Mouse (Mus musculus): Measurements from ENCODE around the gene 4632433K11Rik. TPM values are rescaled to one million over a fixed set of nuclear protein-coding genes. Genes with fewer than 3 reads are reported as not detected.

Gene 4632433K11Rik
- polyA plus RNA-seq (2012; rRNA removed): not detected in 2 replicates

GRCm38 (mm10) chr7:5033818-5034217, at the start of gene 4632433K11Rik:
TSS of gene 4632433K11Rik (plus strand) at chr7:5034118.

DNA sequence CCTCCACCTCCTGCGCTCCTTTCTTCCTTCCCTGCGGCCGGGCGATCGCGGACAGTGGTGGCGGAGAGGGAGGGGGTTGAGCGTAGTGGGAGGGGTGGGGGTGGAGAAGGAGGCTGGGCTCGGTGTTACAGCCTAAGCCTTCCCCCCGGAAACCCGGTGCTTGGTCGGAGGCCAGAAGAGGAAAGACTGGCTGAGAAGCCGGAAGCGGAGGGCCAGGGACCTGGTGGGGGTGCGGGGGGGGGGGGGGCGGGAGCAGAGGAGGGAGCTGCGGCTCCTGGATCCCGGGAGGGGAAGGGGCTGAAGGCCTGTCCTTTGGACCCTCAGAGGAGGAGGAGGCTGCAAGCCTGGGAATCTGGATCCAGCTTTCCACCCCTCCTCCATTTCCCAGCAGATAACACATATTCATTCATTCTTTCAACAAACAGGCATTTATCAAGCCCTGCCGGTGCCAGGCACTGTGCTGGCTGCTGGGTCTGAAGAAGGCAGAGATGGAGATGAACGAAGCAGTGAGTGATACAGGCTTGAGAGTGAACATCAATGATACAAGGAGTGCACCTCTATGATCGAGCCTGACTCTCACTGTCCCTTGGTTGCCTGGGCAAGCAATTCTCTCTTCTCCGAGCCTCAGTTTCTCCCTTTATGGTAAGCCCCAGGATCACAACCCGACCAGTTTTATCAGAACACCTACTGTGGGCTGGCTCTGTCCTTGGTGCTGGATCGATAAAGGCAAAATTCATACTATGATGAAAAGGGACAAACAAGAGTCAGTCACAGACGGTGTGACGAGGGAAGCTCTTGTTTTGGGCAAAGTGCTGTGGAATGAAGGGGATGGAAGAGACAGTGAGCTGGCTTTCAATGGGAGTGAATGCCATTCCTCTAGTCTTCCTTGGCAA, 37.7 kb upstream of the 4632433K11Rik start, which contains the start of gene Zfp579:
Gene Zfp579, minus strand, starts transcription at position 156 of the 893 bp plus-strand sequence.

DNA sequence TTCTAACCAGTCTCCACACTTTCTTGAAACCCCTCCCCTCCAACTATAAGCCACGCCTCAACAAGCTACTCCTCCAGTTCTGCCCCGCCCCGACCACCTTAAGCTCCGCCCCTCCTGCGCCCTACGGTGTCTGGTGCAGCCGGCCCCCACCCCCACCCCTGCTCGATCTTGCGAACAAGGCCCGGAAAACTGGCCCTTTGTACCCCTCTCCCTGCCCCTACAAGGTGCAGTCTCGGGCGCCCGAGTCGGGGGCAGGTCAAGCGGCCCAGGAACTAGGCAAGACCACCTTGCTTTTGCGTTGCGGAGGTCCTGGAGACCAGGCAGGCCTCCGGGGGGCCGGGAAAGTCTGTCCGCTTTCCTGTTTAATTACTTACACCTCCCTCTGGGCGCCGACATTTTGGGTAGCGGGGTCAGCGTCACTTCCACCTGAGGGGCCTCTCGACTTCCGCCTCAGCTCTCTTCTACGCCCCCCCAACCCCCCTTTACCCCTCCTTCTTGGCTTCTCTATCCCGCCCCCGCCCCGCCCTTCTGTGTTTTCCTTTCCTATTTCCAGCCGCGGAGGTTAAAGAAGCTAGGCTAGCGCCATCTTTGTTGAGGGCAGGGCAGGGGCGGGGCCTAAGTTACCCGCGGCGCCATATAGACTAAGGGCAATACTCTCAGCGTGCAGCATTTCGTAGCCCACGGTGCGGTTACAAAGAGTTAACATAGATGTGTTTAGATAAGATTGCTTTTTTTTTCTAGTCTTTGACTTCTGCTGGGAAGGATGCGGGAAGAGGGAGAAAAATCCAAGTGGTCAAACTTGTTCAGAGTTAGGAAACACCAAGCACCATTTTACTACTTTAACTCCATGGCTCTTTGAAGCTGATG, 19.4 kb upstream of the 4632433K11Rik start, which contains the start of the genes Zfp524 and Fiz1:
Gene Zfp524, plus strand, starts transcription at position 165 of the 867 bp plus-strand sequence.
Gene Fiz1, minus strand, starts transcription at position 447 of the 867 bp plus-strand sequence.

DNA sequence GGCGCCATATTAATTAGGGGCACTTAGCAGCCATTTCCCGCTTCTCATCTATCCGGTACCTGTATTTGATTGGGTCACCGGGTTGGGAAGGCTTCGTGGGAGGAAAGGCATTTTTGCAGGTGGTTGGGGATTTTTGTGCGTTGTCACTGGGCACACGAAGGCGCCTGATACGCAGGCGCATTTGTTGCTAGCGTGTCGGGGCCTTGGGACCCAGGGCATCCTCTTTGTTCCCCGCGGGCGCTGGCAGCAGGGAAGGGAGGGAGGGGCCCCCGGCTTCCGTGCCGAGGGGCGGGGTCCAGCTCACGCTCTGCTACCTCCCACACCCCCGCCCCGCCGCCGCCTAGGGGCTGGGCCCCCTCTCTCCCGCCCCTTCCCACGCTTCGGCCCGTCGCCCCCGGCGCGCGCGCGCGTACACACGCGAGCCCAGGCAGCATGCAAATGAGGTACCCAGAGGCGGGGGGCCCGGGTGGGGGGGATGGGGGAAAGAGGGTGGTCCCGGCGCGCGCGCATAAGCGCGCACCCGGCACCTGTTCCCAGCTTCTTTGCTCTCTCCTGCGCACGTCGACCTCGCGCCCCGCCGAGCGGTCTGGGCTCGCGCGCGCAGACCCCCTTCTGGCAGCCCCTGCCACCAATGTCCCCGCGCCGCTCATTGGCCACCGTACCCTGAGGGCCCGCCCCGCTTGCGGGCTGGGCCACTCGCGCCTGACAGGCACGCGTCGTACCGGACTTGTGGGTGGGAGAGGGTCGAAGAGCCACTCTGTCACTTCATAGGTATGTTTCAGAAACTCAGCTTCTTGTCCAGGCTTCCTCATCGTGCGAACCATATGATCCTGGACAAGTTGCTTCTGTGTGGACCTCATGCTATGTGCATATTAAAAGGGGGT, 18.6 kb upstream of the 4632433K11Rik start, which contains the start of gene Gm44973:
Gene Gm44973, plus strand, starts transcription at position 379 of the 884 bp plus-strand sequence.

DNA sequence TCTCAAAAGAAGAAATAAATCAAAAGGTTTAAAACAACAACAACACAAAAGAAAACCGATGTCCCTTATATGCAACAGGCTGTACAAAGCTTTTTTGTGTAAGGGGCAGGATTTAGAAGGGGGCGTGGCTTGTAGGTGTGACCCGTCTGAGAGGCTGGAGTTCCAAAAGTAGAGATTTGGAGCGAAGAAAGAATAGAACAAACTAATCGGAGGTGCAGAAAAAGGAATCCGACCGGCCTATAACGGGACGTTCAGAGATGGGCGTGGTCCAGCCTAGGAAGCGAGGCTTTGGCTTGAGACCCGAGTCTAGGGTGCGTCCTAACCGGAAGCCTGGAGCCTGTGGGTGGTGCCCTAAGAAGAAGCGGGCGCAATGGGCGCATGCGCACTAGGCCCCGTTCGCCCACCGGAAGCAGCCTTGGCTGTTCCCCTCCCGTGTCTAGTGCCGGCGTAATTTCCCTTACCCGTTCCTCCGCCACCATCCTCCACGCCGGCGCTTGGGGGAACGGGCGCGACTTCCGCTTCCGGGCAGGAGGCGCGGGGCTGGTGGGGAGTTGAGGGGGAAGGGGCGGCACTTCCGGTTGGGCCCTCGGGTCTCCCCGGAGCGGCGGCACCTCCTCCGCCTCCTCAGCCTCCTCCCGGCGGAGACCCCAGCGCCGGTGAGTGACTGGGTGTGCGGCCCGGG, 13.8 kb upstream of the 4632433K11Rik start, which contains the start of the genes Zfp865 and Ccdc106:
Gene Zfp865, plus strand, starts transcription at position 377 of the 682 bp plus-strand sequence.
Gene Ccdc106, plus strand, starts transcription at position 554 of the 682 bp plus-strand sequence.

GRCm38 (mm10) chr7:5038109-5038732, 4.3 kb downstream of the 4632433K11Rik start, which contains the start of gene Zfp784:
TSS of gene Zfp784 (minus strand) at chr7:5038446.

GRCm38 (mm10) chr7:5051193-5052192, 17.6 kb downstream of the 4632433K11Rik start, which contains the start of gene Zfp580:
TSS of gene Zfp580 (plus strand) at chr7:5051538.

DNA sequence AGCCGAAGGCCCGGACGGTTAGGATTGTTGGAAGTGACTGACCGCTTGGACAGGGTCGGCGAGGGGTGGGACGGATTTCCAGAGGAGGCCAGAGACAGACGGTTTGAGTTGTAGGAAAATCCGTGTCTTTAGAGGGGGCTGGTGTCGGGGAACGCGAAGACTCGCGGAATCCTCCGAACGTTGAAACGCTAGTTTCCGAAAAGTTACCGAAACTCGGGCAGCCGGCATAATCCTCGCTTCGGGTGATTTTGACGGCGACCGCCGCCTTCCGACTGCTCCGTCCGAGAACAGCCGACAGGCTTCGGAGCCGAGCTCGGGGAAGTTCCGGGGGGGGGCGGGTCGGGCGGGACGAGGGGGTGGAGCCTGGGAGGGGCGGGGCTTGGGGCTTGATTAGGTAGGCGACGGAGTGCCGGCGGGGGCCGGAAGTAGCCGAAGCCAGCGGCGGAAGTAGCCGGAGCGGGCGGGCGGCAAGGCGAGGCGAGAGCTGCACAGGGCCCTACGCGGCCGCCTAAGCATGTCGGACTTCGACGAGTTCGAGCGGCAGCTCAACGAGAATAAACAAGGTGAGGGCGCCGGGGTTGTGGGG, 27.9 kb downstream of the 4632433K11Rik start, which contains the start of gene U2af2:
Gene U2af2, plus strand, starts transcription at position 370 of the 586 bp plus-strand sequence.

DNA sequence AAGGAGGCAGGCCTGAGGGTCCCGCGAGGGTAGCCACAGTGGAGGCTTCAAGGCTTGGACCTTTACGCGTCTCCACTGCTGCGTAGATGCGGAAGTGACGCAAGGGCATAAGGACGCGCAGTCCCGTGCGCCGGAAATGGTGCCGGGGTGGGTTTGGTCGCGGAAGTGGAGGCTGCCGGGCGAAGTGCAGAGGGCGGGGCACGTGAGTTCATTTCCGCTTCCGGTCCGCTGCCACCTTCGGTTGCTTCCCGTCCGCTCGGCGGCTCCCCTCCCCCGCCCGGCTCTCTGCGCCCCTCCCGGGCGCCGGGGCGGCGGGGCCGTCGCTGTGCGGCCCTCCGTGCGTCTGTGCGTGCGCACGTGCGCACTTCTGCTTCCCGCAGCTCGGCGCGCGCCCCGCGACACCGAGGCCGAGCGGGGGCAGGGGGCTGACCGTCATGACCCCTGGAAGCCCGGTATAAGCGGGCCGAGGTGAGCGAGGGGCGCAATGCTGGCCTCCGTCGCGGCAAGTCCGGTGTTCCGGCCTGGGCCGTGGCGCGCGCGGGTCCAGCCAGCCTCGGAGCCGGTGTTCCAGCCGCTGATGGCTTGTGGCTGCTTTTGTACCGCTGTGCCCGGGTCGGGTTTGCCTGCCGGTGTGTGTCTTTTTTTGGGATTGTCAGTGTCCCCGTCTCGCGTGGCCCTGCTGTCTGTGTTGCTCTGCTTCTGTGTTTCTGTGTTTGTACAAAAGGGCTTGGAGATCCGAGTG, 46.3 kb downstream of the 4632433K11Rik start, which contains the start of gene Epn1:
Gene Epn1, plus strand, starts transcription at position 226 of the 742 bp plus-strand sequence.

Other genes starting within 250 kb of the 4632433K11Rik start
- 157 and 379 TPM in 2 replicates for gene Tmem238, start 244.5 kb upstream of the 4632433K11Rik start, polyA plus RNA-seq (2012; rRNA removed)
- gene Rpl28, start 241.2 kb upstream of the 4632433K11Rik start, polyA plus RNA-seq (2012; rRNA removed): 174 and 224 TPM in 2 replicates
- gene Ube2s, start 221.5 kb upstream of the 4632433K11Rik start, polyA plus RNA-seq (2012; rRNA removed): 106 and 114 TPM in 2 replicates
- 0.68 and 1.5 TPM in 2 replicates for gene Shisa7, start 189.4 kb upstream of the 4632433K11Rik start, polyA plus RNA-seq (2012; rRNA removed)
- gene Isoc2b, start 163.9 kb upstream of the 4632433K11Rik start, polyA plus RNA-seq (2012; rRNA removed): 17.4 and 25.7 TPM in 2 replicates
- 12.8 and 15.9 TPM in 2 replicates for gene Isoc2a, start 157.0 kb upstream of the 4632433K11Rik start, polyA plus RNA-seq (2012; rRNA removed)
- gene Gm36210, start 127.6 kb upstream of the 4632433K11Rik start, polyA plus RNA-seq (2012; rRNA removed): 0.05 TPM in 1 of 2 replicates, not detected in the other
- gene Zfp628, start 118.9 kb upstream of the 4632433K11Rik start, polyA plus RNA-seq (2012; rRNA removed): 13.0 and 16.4 TPM in 2 replicates
- 5.5 and 7.6 TPM in 2 replicates for gene Nat14, start 112.1 kb upstream of the 4632433K11Rik start, polyA plus RNA-seq (2012; rRNA removed)
- 4.7 and 6.8 TPM in 2 replicates for gene Ssc5d, start 108.3 kb upstream of the 4632433K11Rik start, polyA plus RNA-seq (2012; rRNA removed)
- 4.1 and 12.6 TPM in 2 replicates for gene Sbk2, start 69.7 kb upstream of the 4632433K11Rik start, polyA plus RNA-seq (2012; rRNA removed)
- gene Sbk3, start 63.0 kb upstream of the 4632433K11Rik start, polyA plus RNA-seq (2012; rRNA removed): 0.12 and 0.40 TPM in 2 replicates
- gene Zfp579, start 38.0 kb upstream of the 4632433K11Rik start, polyA plus RNA-seq (2012; rRNA removed): 58.0 and 73.6 TPM in 2 replicates
- gene Zfp524, start 19.7 kb upstream of the 4632433K11Rik start, polyA plus RNA-seq (2012; rRNA removed): 21.3 and 34.0 TPM in 2 replicates
- 13.2 and 13.7 TPM in 2 replicates for gene Fiz1, start 19.4 kb upstream of the 4632433K11Rik start, polyA plus RNA-seq (2012; rRNA removed)
- 0.17 TPM in 1 of 2 replicates, not detected in the other for gene Gm44973, start 18.6 kb upstream of the 4632433K11Rik start, polyA plus RNA-seq (2012; rRNA removed)
- gene Zfp865, start 13.7 kb upstream of the 4632433K11Rik start, polyA plus RNA-seq (2012; rRNA removed): 16.3 and 18.3 TPM in 2 replicates
- 2.9 and 4.2 TPM in 2 replicates for gene Ccdc106, start 13.6 kb upstream of the 4632433K11Rik start, polyA plus RNA-seq (2012; rRNA removed)
- gene Zfp784, start 4.3 kb downstream of the 4632433K11Rik start, polyA plus RNA-seq (2012; rRNA removed): 2.6 and 2.8 TPM in 2 replicates
- 13.4 and 37.9 TPM in 2 replicates for gene Zfp580, start 17.4 kb downstream of the 4632433K11Rik start, polyA plus RNA-seq (2012; rRNA removed)
- gene U2af2, start 28.0 kb downstream of the 4632433K11Rik start, polyA plus RNA-seq (2012; rRNA removed): 49.3 and 66.5 TPM in 2 replicates
- gene Epn1, start 46.1 kb downstream of the 4632433K11Rik start, polyA plus RNA-seq (2012; rRNA removed): 186 and 241 TPM in 2 replicates
- gene Rfpl4, start 82.8 kb downstream of the 4632433K11Rik start, polyA plus RNA-seq (2012; rRNA removed): not detected in 2 replicates
- gene Rasl2-9, start 91.8 kb downstream of the 4632433K11Rik start, polyA plus RNA-seq (2012; rRNA removed): not detected in 2 replicates
- gene Vmn1r55, start 115.6 kb downstream of the 4632433K11Rik start, polyA plus RNA-seq (2012; rRNA removed): not detected in 2 replicates
- not detected in 2 replicates for gene Vmn1r56, start 162.6 kb downstream of the 4632433K11Rik start, polyA plus RNA-seq (2012; rRNA removed)
- not detected in 2 replicates for gene Vmn1r57, start 184.4 kb downstream of the 4632433K11Rik start, polyA plus RNA-seq (2012; rRNA removed)

Data from stomach, adult 2 months (tissue).